Mouse (Mus musculus) neural tube, embryonic 15.5 days (tissue): ENCODE results near the gene Adap1. TPM values are rescaled to one million over a fixed set of nuclear protein-coding genes. Genes with fewer than 3 reads are reported as not detected.

Source experiments
- ATAC-seq: fragments of 200-750 bp; cut with Nextera tagmentation; 2 replicates; pipeline ENCODE4 v1.8.0; 2017; ENCODE audit warnings: mild to moderate bottlenecking, moderate TSS enrichment, moderate library complexity; ENCODE audit not compliant: low FRiP score
- H3K27ac ChIP-seq: fragments of 300-500 bp; sonication (generic); replicated peaks from 2 replicates; pipeline ENCODE4 v1.5.1; 2015; ENCODE audit warnings: mild to moderate bottlenecking, inconsistent platforms
- H3K27me3 ChIP-seq: fragments of 300-500 bp; sonication (generic); replicated peaks from 2 replicates; pipeline ENCODE4 v1.6.1; 2015; ENCODE audit warnings: inconsistent platforms
- H3K36me3 ChIP-seq: fragments of 300-500 bp; sonication (generic); 2 replicates; pipeline ENCODE4 v1.6.1; 2015; ENCODE audit warnings: inconsistent platforms
- H3K4me1 ChIP-seq: fragments of 300-500 bp; sonication (generic); 2 replicates; pipeline ENCODE4 v1.6.1; 2015; ENCODE audit warnings: inconsistent platforms
- H3K4me2 ChIP-seq: fragments of 300-500 bp; sonication (generic); 2 replicates; pipeline ENCODE4 v1.6.1; 2015; ENCODE audit warnings: inconsistent platforms, mild to moderate bottlenecking, moderate library complexity
- H3K4me3 ChIP-seq: fragments of 300-500 bp; sonication (generic); replicated peaks from 2 replicates; pipeline ENCODE4 v1.5.1; 2015; ENCODE audit warnings: mild to moderate bottlenecking, inconsistent platforms
- H3K9ac ChIP-seq: fragments of 300-500 bp; sonication (generic); replicated peaks from 2 replicates; pipeline ENCODE4 v1.6.1; 2015; ENCODE audit warnings: mild to moderate bottlenecking, inconsistent platforms
- H3K9me3 ChIP-seq: fragments of 300-500 bp; sonication (generic); replicated peaks from 2 replicates; pipeline ENCODE4 v1.6.1; 2016; ENCODE audit warnings: inconsistent platforms
- WGBS: fragments of 180-500 bp; shearing (Covaris S2); methylation state at CpG from one replicate; pipeline ENCODE4 v1.1.7; 2015; ENCODE audit warnings: mixed read lengths; 5-methylcytosine and 5-hydroxymethylcytosine counted together
- polyA plus RNA-seq: library from polyadenylated mRNA; unstranded; fragments of >200 nt; fragmentation: Nextera tagmentation; extraction: Ambion mirVana; gene quantifications from 2 replicates; pipeline ENCODE4 v1.2.1, GENCODE M21; 2015

The Adap1 gene
- polyA plus RNA-seq, 1 experiment from 2014 or later, result 132 TPM

- Histone ChIP-seq H3K4me2 (no peak overlapping the region), H3K36me3 (peaks cover 11% of the 10 kb centered on the region; the same call in 1 of the 2 replicates), H3K4me3 (no peak overlapping the region), H3K4me1 (peaks cover 11% of the 10 kb centered on the region), H3K27me3 (no peaks in the 10 kb centered on the region), H3K9me3 (no peaks in the 10 kb centered on the region), H3K27ac (peak overlapping the region; percentile 51), H3K9ac (no peak overlapping the region)
- ATAC-seq, result peak; percentile 53; the same call in 1 of the 2 replicates
- WGBS, result 40% methylated on average over 10 of the region's 11 CpGs
These were observed 43.9 kb downstream of the Adap1 start for GRCm38 (mm10) chr5:139281373-139282112.

GRCm38 (mm10) chr5:139277287-139277686 is 48.1 kb downstream of the Adap1 start:
- Histone ChIP-seq H3K27me3 (no peaks in the 10 kb centered on the region), H3K9ac (no peak overlapping the region), H3K9me3 (no peaks in the 10 kb centered on the region), H3K4me1 (peaks cover 8% of the 10 kb centered on the region), H3K4me2 (no peak overlapping the region), H3K4me3 (no peak overlapping the region), H3K27ac (no peak overlapping the region), H3K36me3 (peaks cover 15% of the 10 kb centered on the region; the same call in 1 of the 2 replicates)
- 73% methylated on average over 8 of the region's 8 CpGs for WGBS
- ATAC-seq, result no peak

GRCm38 (mm10) chr5:139271994-139272554 is 53.3 kb downstream of the Adap1 start:
- H3K9me3 ChIP-seq, result no peaks in the 10 kb centered on the region
- no peak overlapping the region for H3K27ac ChIP-seq
- no peaks in the 10 kb centered on the region for H3K27me3 ChIP-seq
- H3K4me1 ChIP-seq, result peaks cover 6% of the 10 kb centered on the region; the same call in 1 of the 2 replicates
- H3K9ac ChIP-seq, result no peak overlapping the region
- H3K4me2 ChIP-seq, result no peak overlapping the region
- whole genome bisulfite sequencing, result 47% methylated on average over 8 of the region's 8 CpGs
- H3K36me3 ChIP-seq, result peaks cover 28% of the 10 kb centered on the region
- no peak for ATAC-seq
- H3K4me3 ChIP-seq, result no peak overlapping the region

GRCm38 (mm10) chr5:139270806-139271521 is 54.5 kb downstream of the Adap1 start:
- ATAC-seq, result 0 out of 2 replicates have a peak, but pooled peaks have one; percentile 5
- Histone ChIP-seq H3K27ac (no peak overlapping the region), H3K4me3 (no peak overlapping the region), H3K27me3 (no peaks in the 10 kb centered on the region), H3K9me3 (no peaks in the 10 kb centered on the region), H3K36me3 (peaks cover 39% of the 10 kb centered on the region), H3K4me2 (no peak overlapping the region), H3K4me1 (peaks cover 6% of the 10 kb centered on the region; the same call in 1 of the 2 replicates), H3K9ac (no peak overlapping the region)
- 52% methylated on average over 16 of the region's 16 CpGs for WGBS

GRCm38 (mm10) chr5:139267661-139268060 is 57.8 kb downstream of the Adap1 start:
- Histone ChIP-seq H3K27ac (no peak overlapping the region), H3K27me3 (no peaks in the 10 kb centered on the region), H3K36me3 (peaks cover 69% of the 10 kb centered on the region), H3K4me3 (no peak overlapping the region), H3K4me2 (no peak overlapping the region), H3K4me1 (peaks cover 6% of the 10 kb centered on the region; the same call in 1 of the 2 replicates), H3K9ac (no peak overlapping the region), H3K9me3 (no peaks in the 10 kb centered on the region)
- WGBS, result 96% methylated on average over 4 of the region's 4 CpGs
- no peak for ATAC-seq

- Histone ChIP-seq H3K27me3 (no peaks in the 10 kb centered on the region), H3K27ac (no peak overlapping the region), H3K36me3 (peaks cover 62% of the 10 kb centered on the region), H3K9ac (no peak overlapping the region), H3K4me3 (no peak overlapping the region), H3K9me3 (no peaks in the 10 kb centered on the region), H3K4me2 (no peak overlapping the region), H3K4me1 (peaks cover 8% of the 10 kb centered on the region; the same call in 1 of the 2 replicates)
- no peak for ATAC-seq
- WGBS, result 91% methylated on average over 4 of the region's 4 CpGs
These were observed 64.0 kb downstream of the Adap1 start for GRCm38 (mm10) chr5:139261403-139261802.

GRCm38 (mm10) chr5:139259853-139260252 is 65.6 kb downstream of the Adap1 start:
- WGBS, result 86% methylated on average over 5 of the region's 5 CpGs
- Histone ChIP-seq H3K4me1 (peaks cover 21% of the 10 kb centered on the region), H3K27ac (no peak overlapping the region), H3K9me3 (no peaks in the 10 kb centered on the region), H3K9ac (no peak overlapping the region), H3K36me3 (peaks cover 47% of the 10 kb centered on the region), H3K4me3 (no peak overlapping the region), H3K4me2 (no peak overlapping the region), H3K27me3 (no peaks in the 10 kb centered on the region)
- ATAC-seq, result no peak

- H3K36me3 ChIP-seq, result peaks cover 33% of the 10 kb centered on the region
- no peak overlapping the region for H3K9ac ChIP-seq
- ATAC-seq, result no peak
- no peaks in the 10 kb centered on the region for H3K9me3 ChIP-seq
- H3K4me3 ChIP-seq, result no peak overlapping the region
- no peak overlapping the region for H3K27ac ChIP-seq
- 93% methylated on average over 8 of the region's 8 CpGs for whole genome bisulfite sequencing
- H3K4me2 ChIP-seq, result no peak overlapping the region
- no peaks in the 10 kb centered on the region for H3K27me3 ChIP-seq
- H3K4me1 ChIP-seq, result peaks cover 35% of the 10 kb centered on the region
These were observed 66.9 kb downstream of the Adap1 start for GRCm38 (mm10) chr5:139258371-139259035.

GRCm38 (mm10) chr5:139257818-139258217 is 67.6 kb downstream of the Adap1 start:
- Histone ChIP-seq H3K27ac (no peak overlapping the region), H3K4me2 (no peak overlapping the region), H3K4me1 (peaks cover 40% of the 10 kb centered on the region), H3K9ac (no peak overlapping the region), H3K27me3 (no peaks in the 10 kb centered on the region), H3K4me3 (no peak overlapping the region), H3K36me3 (peaks cover 27% of the 10 kb centered on the region), H3K9me3 (no peaks in the 10 kb centered on the region)
- ATAC-seq, result no peak
- 68% methylated on average over 4 of the region's 4 CpGs for WGBS

GRCm38 (mm10) chr5:139257265-139257664 is 68.2 kb downstream of the Adap1 start:
- Histone ChIP-seq H3K27ac (no peak overlapping the region), H3K4me3 (no peak overlapping the region), H3K27me3 (no peaks in the 10 kb centered on the region), H3K4me1 (peaks cover 40% of the 10 kb centered on the region), H3K4me2 (no peak overlapping the region), H3K9me3 (no peaks in the 10 kb centered on the region), H3K9ac (no peak overlapping the region), H3K36me3 (peaks cover 21% of the 10 kb centered on the region)
- 88% methylated on average over 1 of the region's 1 CpGs for WGBS
- no peak for ATAC-seq

GRCm38 (mm10) chr5:139256211-139256765 is 69.1 kb downstream of the Adap1 start:
- H3K27me3 ChIP-seq, result no peaks in the 10 kb centered on the region
- H3K4me2 ChIP-seq, result no peak overlapping the region
- WGBS, result 89% methylated on average over 3 of the region's 3 CpGs
- peaks cover 12% of the 10 kb centered on the region for H3K36me3 ChIP-seq
- H3K4me1 ChIP-seq, result peaks cover 46% of the 10 kb centered on the region
- H3K4me3 ChIP-seq, result no peak overlapping the region
- H3K9ac ChIP-seq, result no peak overlapping the region
- no peak for ATAC-seq
- no peaks in the 10 kb centered on the region for H3K9me3 ChIP-seq
- no peak overlapping the region for H3K27ac ChIP-seq
